Mouse (Mus musculus) spleen, adult 2 months (tissue): Measurements from ENCODE around the gene Dnph1.

Experiments
- CTCF ChIP-seq: fragments of 200-500 bp; IDR thresholded peaks from 2 replicates; pipeline ENCODE4 v1.5.1; 2011; ENCODE audit warnings: mild to moderate bottlenecking, inconsistent platforms; ENCODE audit not compliant: insufficient read depth, insufficient read length, insufficient replicate concordance; ENCODE audit errors: extremely low read depth
- POLR2A ChIP-seq: fragments of 200-500 bp; IDR thresholded peaks from 2 replicates; pipeline ENCODE4 v1.6.1; 2011; ENCODE audit warnings: low read depth, low read length, inconsistent platforms

GRCm38 (mm10) chr17:46521174-46521573 is 24.7 kb downstream of the Dnph1 start:
- TF ChIP-seq POLR2A = no peak
- TF ChIP-seq CTCF = no peak
